Mouse (Mus musculus): ENCODE measurements around the gene Olfr1012.
"Not testable (repeated sequence)": the region's sequence is repeated elsewhere in the genome, so short reads cannot be mapped to it uniquely, and the experiment has no call there.

Olfr1012 gene

DNA sequence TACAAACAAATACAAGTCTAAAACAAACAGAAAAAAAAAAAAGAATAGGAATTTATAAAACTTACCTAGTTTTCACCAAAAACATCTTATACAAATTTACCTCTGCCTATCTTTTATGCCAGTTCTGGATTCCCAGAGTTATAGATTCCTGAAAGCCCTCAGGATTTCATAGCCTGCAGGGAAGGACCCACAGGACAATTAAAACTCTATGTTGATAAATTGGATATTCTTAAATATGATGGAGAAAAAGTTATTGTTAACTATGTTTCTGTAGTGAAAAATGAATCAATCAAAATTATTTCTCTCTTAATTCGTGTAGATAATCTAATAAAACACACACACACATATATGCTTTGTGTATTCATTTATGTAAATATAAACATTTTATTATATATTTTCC lies at the start of gene Olfr1012:
Gene Olfr1012 (minus strand): TSS at position 101 of the 400 bp plus-strand sequence.
- no peak for DNase-seq (ENCODE audit: low spot score)

- no peak for DNase-seq (ENCODE audit: low spot score)
Observed at GRCm38 (mm10) chr2:85804501-85804900, 41.9 kb upstream of the Olfr1012 start.

DNA sequence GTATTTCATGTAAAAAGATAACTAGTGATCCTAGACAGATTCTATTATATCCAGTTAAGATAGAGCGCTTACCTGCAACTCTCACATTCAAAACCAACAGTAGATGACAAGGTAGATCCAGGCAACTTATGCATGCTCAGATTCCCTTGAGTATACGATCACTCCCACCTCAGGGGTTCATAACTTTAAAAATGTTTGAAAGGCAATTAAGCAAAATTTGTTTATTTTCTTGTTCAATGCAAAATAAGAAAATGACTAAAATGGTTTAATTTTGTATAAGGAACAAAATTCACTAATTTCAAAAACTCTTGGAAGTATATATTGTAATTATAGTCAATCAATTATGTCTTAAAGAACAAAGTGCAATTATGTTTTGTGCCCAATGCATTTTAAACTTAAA lies 39.9 kb upstream of the Olfr1012 start, which contains the start of gene Olfr1016:
Gene Olfr1016 (minus strand): TSS at position 101 of the 400 bp plus-strand sequence.
- DNase-seq (ENCODE audit: low spot score) = no peak

- no peak for DNase-seq (ENCODE audit: low spot score)
Observed at GRCm38 (mm10) chr2:85792331-85792730, 29.8 kb upstream of the Olfr1012 start.

GRCm38 (mm10) chr2:85781717-85782116 lies 19.2 kb upstream of the Olfr1012 start, which contains the start of gene Olfr1015:
Olfr1015 (plus strand) TSS chr2:85782017.
- DNase-seq (ENCODE audit: low spot score) = no peak

GRCm38 (mm10) chr2:85772413-85772812 lies 9.8 kb upstream of the Olfr1012 start, which contains the start of gene Olfr1014:
Olfr1014 (plus strand) TSS chr2:85772713.
- no peak for DNase-seq (ENCODE audit: low spot score)

- no peak for DNase-seq (ENCODE audit: low spot score)
Observed at GRCm38 (mm10) chr2:85766798-85767197, 4.2 kb upstream of the Olfr1012 start, which contains the start of gene Olfr1013. Olfr1013 (plus strand) TSS chr2:85767098.

DNA sequence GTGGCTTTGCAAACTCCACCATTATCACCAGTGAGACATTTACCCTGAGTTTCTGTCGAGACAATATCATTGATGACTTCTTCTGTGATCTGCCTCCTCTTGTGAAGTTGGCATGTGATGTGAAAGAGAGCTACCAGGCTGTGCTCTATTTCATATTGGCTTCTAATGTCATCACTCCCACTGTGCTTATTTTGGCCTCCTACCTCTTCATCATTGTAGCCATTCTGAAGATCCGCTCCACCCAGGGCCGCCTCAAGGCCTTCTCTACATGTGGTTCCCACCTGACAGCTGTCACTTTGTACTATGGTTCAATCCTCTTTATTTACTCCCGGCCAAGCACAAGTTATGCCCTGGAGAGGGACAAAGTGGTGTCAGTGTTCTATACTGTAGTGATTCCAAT lies 8.7 kb downstream of the Olfr1012 start:
- no peak for DNase-seq (ENCODE audit: low spot score)

DNA sequence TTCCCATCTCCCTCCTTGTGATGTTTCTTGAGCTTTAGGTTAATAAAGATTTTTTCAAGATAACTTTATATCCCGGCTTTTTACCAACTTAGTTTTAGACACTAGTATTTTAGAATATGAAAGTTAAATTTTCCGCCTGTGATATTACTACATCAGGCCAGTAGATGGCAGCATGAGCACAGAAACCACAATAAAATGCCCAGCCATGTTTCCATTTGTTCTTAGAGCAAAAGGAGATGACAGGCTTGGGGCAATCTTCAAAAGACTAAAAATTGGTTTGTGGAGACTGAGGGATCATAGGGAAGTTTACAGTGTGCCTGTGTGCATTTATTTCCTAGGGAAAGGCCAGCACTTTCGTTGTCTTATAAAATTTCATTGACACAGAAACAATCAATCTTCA lies 36.8 kb downstream of the Olfr1012 start:
- peak; percentile 20 for DNase-seq (ENCODE audit: low spot score)

DNA sequence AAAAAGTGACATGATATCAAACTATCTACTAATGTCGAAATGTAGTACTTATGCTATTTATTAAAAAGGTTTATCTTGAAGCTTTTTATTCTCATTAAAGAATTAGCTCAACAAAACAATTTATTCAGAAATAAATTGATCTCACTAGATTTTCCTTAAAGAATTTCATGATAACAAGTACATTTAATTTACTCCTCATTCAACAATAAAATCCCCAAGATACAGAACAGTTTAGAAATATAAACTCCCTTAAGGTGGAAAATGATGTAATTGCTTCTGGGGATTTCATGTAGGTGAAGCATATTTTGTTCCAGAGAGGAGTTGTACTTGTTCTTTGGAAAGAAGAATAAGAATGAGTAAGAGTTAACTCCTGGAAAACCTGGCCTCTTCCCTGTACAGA lies 47.4 kb downstream of the Olfr1012 start, which contains the start of gene Olfr1009:
Gene Olfr1009 (plus strand): TSS at position 301 of the 400 bp plus-strand sequence.
- DNase-seq (ENCODE audit: low spot score) = no peak

DNA sequence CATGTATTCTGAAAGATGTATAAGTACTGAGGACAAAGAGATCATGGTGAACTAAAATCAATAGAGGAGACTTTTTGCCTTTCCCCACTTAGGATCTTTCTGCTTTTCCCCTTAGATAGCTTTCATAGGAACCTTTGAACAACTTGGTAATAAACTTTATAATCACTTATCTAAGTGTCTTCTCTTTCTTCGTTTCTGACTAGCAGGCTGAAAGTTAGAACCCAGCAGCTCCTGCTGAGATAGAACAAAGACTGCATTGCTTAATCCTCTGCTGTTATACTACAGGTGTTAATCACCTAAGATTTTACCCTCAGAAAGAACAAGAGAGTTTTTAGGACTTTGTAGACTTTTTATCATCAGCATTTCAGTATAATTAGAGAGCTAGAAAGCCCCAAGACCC lies 51.4 kb downstream of the Olfr1012 start:
- no peak for DNase-seq (ENCODE audit: low spot score)

- DNase-seq (ENCODE audit: low spot score) = not testable (repeated sequence)
Observed at GRCm38 (mm10) chr2:85710680-85711079, 51.9 kb downstream of the Olfr1012 start.
